Mouse (Mus musculus): ENCODE results near the gene Igsf8. TPM values are rescaled to one million over a fixed set of nuclear protein-coding genes. Genes with fewer than 3 reads are reported as not detected.

The Igsf8 gene
- polyA plus RNA-seq (2011; ENCODE audit: insufficient read length, low read depth, missing spikeins) = 49.8 and 55.6 TPM in 2 replicates

DNA sequence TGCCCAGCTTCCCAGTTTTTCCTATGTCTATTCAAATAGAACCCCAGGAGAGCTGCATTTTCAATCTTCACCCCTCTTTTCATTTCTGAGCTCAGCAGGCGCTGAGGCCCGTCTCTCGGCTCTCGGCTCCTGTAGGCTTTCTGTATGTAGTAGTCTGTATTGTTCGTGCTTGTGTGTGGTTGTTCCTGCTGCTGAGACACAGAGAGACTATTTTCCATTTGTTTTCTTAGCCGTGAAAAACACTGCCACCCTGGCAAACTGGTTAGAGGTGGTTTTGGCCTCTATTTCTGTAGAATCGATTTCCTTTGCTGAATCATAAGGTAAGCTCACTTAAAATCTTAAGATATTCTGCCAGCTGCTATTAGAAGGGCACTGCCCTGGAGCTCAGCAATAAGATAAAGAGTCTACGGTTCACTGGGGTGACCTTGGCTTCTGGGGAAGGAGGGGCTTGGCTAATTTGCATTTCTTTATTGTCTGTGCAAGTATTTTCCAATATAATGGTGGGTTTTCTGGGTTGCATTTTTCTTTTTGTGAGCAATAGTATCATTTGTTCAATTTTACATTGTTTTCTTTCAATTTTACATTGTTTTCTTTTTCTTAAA is at the start of gene Igsf8:
Gene Igsf8, plus strand, starts transcription at position 165 of the 602 bp plus-strand sequence.
- Histone ChIP-seq H3K27ac (ENCODE audit: insufficient read depth, low read length) (no peak within 1 kb of the TSS), H3K4me3 (ENCODE audit: insufficient read depth, low read length) (no peak within 1 kb of the TSS), H3K4me1 (ENCODE audit: control insufficient read depth, insufficient read depth, low read length) (no peaks in the 10 kb centered on the region)
- TF ChIP-seq POLR2A (IDR thresholded peaks at IDR 0.05; ENCODE audit: low read depth, low read length) = no peak
- TF ChIP-seq CTCF (IDR thresholded peaks at IDR 0.05; ENCODE audit: borderline replicate concordance, insufficient read depth, low read length) = no peak

DNA sequence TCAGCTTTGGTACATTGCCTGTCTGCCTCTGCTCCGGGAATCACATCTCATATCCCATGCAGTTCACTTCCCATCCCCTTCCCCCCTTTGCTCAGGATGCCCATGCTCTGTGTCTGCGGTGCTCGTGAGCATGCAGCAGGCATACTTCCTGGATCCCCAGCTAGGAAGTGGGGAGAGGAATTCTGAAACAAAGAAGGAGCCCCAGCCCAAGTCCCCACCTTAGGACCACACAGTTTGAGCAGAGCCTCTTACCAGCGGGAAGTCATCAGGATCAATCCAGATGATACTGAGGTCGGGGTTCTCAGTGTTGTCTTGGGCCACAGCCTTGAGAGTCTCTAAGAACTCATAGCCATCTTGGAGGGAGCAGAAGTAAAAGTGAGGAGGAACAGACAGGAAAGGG is 48.7 kb upstream of the Igsf8 start:
- TF ChIP-seq POLR2A (IDR thresholded peaks at IDR 0.05; ENCODE audit: low read depth, low read length) = no peak
- no peak for TF ChIP-seq CTCF (IDR thresholded peaks at IDR 0.05; ENCODE audit: borderline replicate concordance, insufficient read depth, low read length)
- Histone ChIP-seq H3K27ac (ENCODE audit: insufficient read depth, low read length) (no peak overlapping the region), H3K4me1 (ENCODE audit: control insufficient read depth, insufficient read depth, low read length) (no peaks in the 10 kb centered on the region), H3K4me3 (ENCODE audit: insufficient read depth, low read length) (no peak overlapping the region)

DNA sequence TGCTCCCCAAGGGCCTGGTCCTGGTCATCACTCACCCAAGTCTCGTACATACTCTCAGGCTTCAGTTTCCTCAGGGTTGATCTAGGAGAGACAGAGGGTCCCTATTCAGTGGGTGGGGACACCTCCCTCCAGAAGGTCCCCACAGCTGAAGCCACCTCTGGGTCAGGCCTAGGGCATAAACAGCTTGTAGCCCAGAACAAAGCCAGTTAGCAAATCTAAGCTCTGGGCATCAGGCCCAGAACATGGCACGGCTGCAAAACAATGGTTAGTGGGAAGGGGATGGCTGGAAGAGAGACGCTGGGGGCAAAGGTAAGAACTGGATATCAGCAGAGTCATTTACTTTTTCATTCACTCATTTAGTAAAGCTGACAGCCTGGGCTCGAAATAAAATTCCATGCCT is 47.7 kb upstream of the Igsf8 start:
- Histone ChIP-seq H3K27ac (ENCODE audit: insufficient read depth, low read length) (no peak overlapping the region), H3K4me3 (ENCODE audit: insufficient read depth, low read length) (no peak overlapping the region), H3K4me1 (ENCODE audit: control insufficient read depth, insufficient read depth, low read length) (no peaks in the 10 kb centered on the region)
- TF ChIP-seq POLR2A (IDR thresholded peaks at IDR 0.05; ENCODE audit: low read depth, low read length) (no peak), CTCF (IDR thresholded peaks at IDR 0.05; ENCODE audit: borderline replicate concordance, insufficient read depth, low read length) (no peak)

DNA sequence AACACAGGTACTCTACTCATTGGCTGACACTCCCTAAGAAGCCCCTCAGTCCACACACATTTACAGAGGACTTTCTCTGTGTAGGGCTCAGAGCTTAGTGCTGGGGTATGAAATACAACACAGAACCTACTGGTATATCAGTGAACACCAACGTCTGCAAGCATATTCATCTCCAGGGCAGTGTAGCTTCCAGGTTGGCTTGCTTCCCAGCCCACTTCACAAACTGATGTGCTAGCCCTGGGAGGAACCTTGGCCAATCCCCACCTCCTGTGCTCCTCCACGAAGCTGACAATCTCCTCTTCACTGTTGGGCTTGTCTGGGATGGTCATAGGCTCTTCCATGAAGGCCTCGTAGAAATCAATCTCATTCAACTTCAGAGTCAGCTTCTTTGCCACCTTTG is 46.7 kb upstream of the Igsf8 start:
- no peak for TF ChIP-seq POLR2A (IDR thresholded peaks at IDR 0.05; ENCODE audit: low read depth, low read length)
- no peak for TF ChIP-seq CTCF (IDR thresholded peaks at IDR 0.05; ENCODE audit: borderline replicate concordance, insufficient read depth, low read length)
- no peak overlapping the region for H3K4me3 ChIP-seq (ENCODE audit: insufficient read depth, low read length)
- no peak overlapping the region for H3K27ac ChIP-seq (ENCODE audit: insufficient read depth, low read length)
- no peaks in the 10 kb centered on the region for H3K4me1 ChIP-seq (ENCODE audit: control insufficient read depth, insufficient read depth, low read length)

DNA sequence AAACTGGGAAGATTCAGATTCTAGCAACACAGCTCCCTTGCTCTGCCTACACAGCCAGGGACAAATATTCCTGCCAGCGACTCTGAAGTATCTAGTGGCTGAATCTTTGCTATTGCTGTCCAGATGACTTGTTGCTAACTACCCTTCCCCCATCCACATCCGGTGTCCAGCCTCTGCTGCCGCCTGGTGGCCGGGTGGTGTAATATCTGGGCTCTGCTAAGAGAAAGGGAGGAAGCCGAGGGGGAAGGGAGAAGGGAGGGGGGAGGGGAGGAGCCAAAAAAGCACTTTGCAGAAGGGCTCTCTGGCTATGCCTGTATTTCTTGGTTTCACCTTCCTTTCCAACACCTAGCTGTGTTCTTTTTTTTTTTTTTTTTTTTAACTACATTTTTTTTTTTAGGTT is 44.3 kb upstream of the Igsf8 start:
- 0 out of 2 replicates have a peak overlapping the region, but pooled peaks have one; percentile 23 for H3K27ac ChIP-seq (ENCODE audit: insufficient read depth, low read length)
- TF ChIP-seq POLR2A (IDR thresholded peaks at IDR 0.05; ENCODE audit: low read depth, low read length) = peak; percentile 38; the same call in 1 of the 2 replicates
- peak; percentile 75 for TF ChIP-seq CTCF (IDR thresholded peaks at IDR 0.05; ENCODE audit: borderline replicate concordance, insufficient read depth, low read length)
- no peak overlapping the region for H3K4me3 ChIP-seq (ENCODE audit: insufficient read depth, low read length)
- peaks cover 5% of the 10 kb centered on the region; the same call in 1 of the 2 replicates for H3K4me1 ChIP-seq (ENCODE audit: control insufficient read depth, insufficient read depth, low read length)

DNA sequence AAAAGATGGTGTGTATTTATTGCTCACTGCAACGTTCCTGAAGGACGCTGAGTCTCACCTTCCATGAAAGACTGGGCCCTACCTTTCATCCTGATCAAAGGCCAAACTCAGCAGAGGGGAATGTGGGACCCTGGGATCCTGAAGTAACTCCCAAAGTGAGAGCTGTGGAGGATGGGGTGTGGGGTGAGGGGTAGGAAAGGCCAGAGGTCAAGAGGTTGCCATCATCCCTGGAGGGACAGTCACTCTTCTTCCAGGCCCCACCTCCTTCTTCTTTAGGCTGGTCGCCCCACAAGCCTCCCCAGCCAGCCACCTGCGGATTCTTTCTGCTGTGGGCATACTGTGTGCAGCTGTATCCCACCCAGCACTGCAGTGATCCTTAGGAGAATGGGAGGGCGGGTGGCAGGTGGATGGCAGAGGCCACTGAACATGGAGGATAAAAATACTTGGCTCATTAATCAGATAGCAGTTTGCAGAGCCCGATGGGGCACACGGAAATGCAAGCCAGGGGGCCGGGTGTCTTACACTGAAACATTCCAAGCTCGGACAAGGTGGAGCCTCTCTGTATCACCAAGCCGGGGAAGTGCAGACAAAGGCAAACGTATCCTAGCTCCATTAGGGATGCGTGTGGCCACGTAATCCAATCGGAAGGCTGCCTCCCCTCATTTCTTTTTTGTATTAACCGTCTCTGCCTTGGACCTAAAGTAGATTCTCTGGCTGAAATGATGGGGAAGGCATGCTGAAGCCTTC is 43.1 kb upstream of the Igsf8 start:
- H3K4me1 ChIP-seq (ENCODE audit: control insufficient read depth, insufficient read depth, low read length) = peaks cover 5% of the 10 kb centered on the region; the same call in 1 of the 2 replicates
- TF ChIP-seq CTCF (IDR thresholded peaks at IDR 0.05; ENCODE audit: borderline replicate concordance, insufficient read depth, low read length) = no peak
- TF ChIP-seq POLR2A (IDR thresholded peaks at IDR 0.05; ENCODE audit: low read depth, low read length) = no peak
- H3K27ac ChIP-seq (ENCODE audit: insufficient read depth, low read length) = no peak overlapping the region
- H3K4me3 ChIP-seq (ENCODE audit: insufficient read depth, low read length) = no peak overlapping the region

DNA sequence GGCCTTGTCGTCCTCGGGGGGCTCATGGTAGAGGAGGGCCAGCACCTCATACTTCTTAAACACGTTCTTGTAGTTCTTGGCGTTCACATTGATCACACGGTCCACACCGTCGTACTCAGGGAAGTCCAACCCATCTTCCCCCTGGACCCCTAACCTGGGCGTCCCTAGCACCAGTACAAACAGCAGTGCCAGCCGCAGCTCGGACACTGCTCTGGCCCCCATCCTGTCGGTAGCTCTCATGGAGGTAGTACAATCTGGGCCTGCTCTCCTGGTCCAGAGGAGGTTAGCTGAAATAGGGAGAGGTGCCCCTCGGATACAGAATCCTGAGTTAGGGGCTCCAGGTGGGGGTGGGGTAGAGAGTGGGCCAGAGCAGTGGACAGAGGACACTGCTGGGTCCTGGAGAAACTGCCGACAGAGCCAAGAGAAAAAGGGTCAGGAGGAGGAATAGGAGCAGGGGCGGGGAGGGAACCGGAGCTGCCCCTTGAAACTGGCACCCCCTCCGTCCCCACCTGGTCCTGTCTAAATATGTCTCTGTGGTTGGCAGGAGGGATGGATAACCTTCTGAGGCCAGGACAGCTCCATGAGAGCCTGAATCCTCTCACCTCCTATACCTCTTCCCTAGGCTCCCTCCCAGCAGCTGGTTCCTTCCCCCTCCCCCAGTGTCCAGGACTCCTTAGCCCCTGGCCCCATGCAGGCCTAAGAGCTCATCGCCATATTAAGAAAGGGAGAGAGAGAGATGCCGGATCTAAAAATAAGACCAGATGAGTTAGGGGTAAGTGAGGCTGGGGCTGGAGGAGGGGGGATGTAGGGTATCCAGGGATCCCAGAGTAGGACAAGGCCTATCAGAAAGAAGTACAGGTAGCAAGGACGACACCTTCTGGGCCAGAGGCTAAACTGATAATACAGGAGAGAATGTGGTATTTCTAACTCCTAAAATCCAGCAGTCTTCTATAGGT is 41.7 kb upstream of the Igsf8 start, which contains the start of gene Casq1:
Gene Casq1, minus strand, starts transcription at position 418 of the 956 bp plus-strand sequence.
- Histone ChIP-seq H3K4me1 (ENCODE audit: control insufficient read depth, insufficient read depth, low read length) (peaks cover 5% of the 10 kb centered on the region; the same call in 1 of the 2 replicates), H3K27ac (ENCODE audit: insufficient read depth, low read length) (0 out of 2 replicates have a peak within 1 kb of the TSS, but pooled peaks have one; percentile 28), H3K4me3 (ENCODE audit: insufficient read depth, low read length) (no peak within 1 kb of the TSS)
- TF ChIP-seq CTCF (IDR thresholded peaks at IDR 0.05; ENCODE audit: borderline replicate concordance, insufficient read depth, low read length) (no peak), POLR2A (IDR thresholded peaks at IDR 0.05; ENCODE audit: low read depth, low read length) (no peak)

DNA sequence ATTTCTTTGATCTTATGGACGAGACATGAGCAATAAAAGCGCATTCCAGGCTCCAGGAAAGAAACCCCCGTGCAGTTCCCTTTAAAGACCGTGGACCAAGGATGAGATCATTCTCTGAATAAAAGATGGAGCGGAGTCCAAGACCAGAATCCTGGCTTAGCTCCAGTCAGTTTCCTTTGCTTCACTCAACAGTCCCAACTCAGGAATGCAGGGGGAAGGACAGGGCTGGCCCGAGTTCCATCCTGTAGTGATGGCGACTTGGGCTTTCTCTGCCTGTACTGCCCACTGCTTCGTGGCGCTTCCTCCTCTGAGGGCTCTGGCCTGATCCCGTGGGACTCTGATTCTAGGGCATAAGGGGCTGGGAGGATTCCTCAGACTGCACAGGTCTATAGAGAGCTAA is 41.0 kb upstream of the Igsf8 start:
- H3K27ac ChIP-seq (ENCODE audit: insufficient read depth, low read length) = 0 out of 2 replicates have a peak overlapping the region, but pooled peaks have one; percentile 28
- no peak overlapping the region for H3K4me3 ChIP-seq (ENCODE audit: insufficient read depth, low read length)
- H3K4me1 ChIP-seq (ENCODE audit: control insufficient read depth, insufficient read depth, low read length) = peaks cover 5% of the 10 kb centered on the region; the same call in 1 of the 2 replicates
- TF ChIP-seq CTCF (IDR thresholded peaks at IDR 0.05; ENCODE audit: borderline replicate concordance, insufficient read depth, low read length) = no peak
- TF ChIP-seq POLR2A (IDR thresholded peaks at IDR 0.05; ENCODE audit: low read depth, low read length) = no peak

Data from embryonic fibroblast, embryonic 13.5 days (primary cell).